Mouse (Mus musculus) MEL (cell line): ENCODE results near the gene D430041D05Rik. TPM values are rescaled to one million over a fixed set of nuclear protein-coding genes. Genes with fewer than 3 reads are reported as not detected.
"Not testable (repeated sequence)": the region's sequence is repeated elsewhere in the genome, so short reads cannot be mapped to it uniquely, and the experiment has no call there.

Source experiments
- DNase-seq: peaks from one replicate; pipeline ENCODE4 v3.0.0; 2011; ENCODE audit warnings: low read depth, low spot score
- H3K27ac ChIP-seq: 2 replicates; pipeline ENCODE4 v1.5.1; 2012; ENCODE audit warnings: low read depth, mild to moderate bottlenecking, control low read depth, low read length, moderate library complexity; ENCODE audit not compliant: control insufficient read depth
- H3K27me3 ChIP-seq, 2 experiments: fragments of 150-350 bp in 1 of 2; sonication (generic) in 1 of 2; 2 replicates each; pipeline ENCODE4 v1.6.1; 2012; ENCODE audit warnings: low read length in 2 of 2, mild to moderate bottlenecking in 2 of 2, improper control_type of control experiment in 1 of 2, moderate library complexity in 1 of 2; ENCODE audit not compliant: insufficient read depth in 2 of 2, control insufficient read depth in 1 of 2
- H3K36me3 ChIP-seq, 2 experiments: 2 replicates each; pipeline ENCODE4 v1.6.1; 2012 to 2014; ENCODE audit warnings: low read length in 2 of 2, improper control_type of control experiment in 1 of 2, inconsistent platforms in 1 of 2, mild to moderate bottlenecking in 1 of 2; ENCODE audit not compliant: insufficient read depth in 2 of 2, control insufficient read depth in 1 of 2
- H3K4me1 ChIP-seq, 2 experiments: fragments of 150-350 bp in 1 of 2; sonication (generic) in 1 of 2; 2 replicates each; pipeline ENCODE4 v1.6.1; 2012; ENCODE audit warnings: low read length in 2 of 2, improper control_type of control experiment in 1 of 2, mild to moderate bottlenecking in 1 of 2; ENCODE audit not compliant: insufficient read depth in 2 of 2, control insufficient read depth in 1 of 2
- H3K4me3 ChIP-seq, 2 experiments: fragments of 150-350 bp in 1 of 2; sonication (generic) in 1 of 2; 2 replicates each; pipeline ENCODE4 v1.5.1; 2012; ENCODE audit warnings: low read depth in 2 of 2, low read length in 2 of 2, mild to moderate bottlenecking in 2 of 2, moderate library complexity in 2 of 2, control low read depth in 1 of 2, improper control_type of control experiment in 1 of 2; ENCODE audit not compliant: control insufficient read depth in 1 of 2, insufficient read depth in 1 of 2
- H3K79me2 ChIP-seq: 2 replicates; pipeline ENCODE4 v1.6.1; 2012; ENCODE audit warnings: mild to moderate bottlenecking, low read length, moderate library complexity; ENCODE audit not compliant: control insufficient read depth, poor library complexity, insufficient read depth
- H3K9ac ChIP-seq: 2 replicates; pipeline ENCODE4 v1.6.1; 2012; ENCODE audit warnings: low read depth, mild to moderate bottlenecking, control low read depth, low read length, moderate library complexity; ENCODE audit not compliant: control insufficient read depth, poor library complexity, severe bottlenecking
- H3K9me3 ChIP-seq: fragments of 150-350 bp; sonication (generic); replicated peaks from 2 replicates; pipeline ENCODE4 v1.6.1; 2012; ENCODE audit warnings: mild to moderate bottlenecking, low read length, improper control_type of control experiment, moderate library complexity; ENCODE audit not compliant: insufficient read depth
- CHD1 ChIP-seq: IDR thresholded peaks from 2 replicates; pipeline ENCODE4 v1.6.1; 2012; ENCODE audit warnings: low read depth, mild to moderate bottlenecking, inconsistent platforms, low read length, improper control_type of control experiment
- CHD2 ChIP-seq: IDR thresholded peaks from 2 replicates; pipeline ENCODE4 v1.6.1; 2011; ENCODE audit warnings: low read length, improper control_type of control experiment
- CTCF ChIP-seq, 3 experiments: IDR thresholded peaks in 2 of 3; conservative IDR thresholded peaks in 1 of 3; 2 replicates each; pipeline ENCODE4 v1.5.1; 2011 to 2012; ENCODE audit warnings: low read length in 3 of 3, low read depth in 2 of 3, mild to moderate bottlenecking in 2 of 3, improper control_type of control experiment in 1 of 3, inconsistent platforms in 1 of 3, mixed read lengths in 1 of 3, moderate library complexity in 1 of 3; ENCODE audit not compliant: control insufficient read depth in 1 of 3, insufficient read depth in 1 of 3, poor library complexity in 1 of 3, severe bottlenecking in 1 of 3
- E2F4 ChIP-seq: IDR thresholded peaks from 2 replicates; pipeline ENCODE4 v1.6.1; 2011; ENCODE audit warnings: low read depth, low read length, improper control_type of control experiment, borderline replicate concordance
- JUND ChIP-seq: IDR thresholded peaks from 2 replicates; pipeline ENCODE4 v1.6.1; 2011; ENCODE audit warnings: low read depth, mild to moderate bottlenecking, improper control_type of control experiment, low read length
- MAFK ChIP-seq: IDR thresholded peaks from 2 replicates; pipeline ENCODE4 v1.6.1; 2011; ENCODE audit warnings: low read depth, mild to moderate bottlenecking, low read length, improper control_type of control experiment, borderline replicate concordance
- MAZ ChIP-seq: IDR thresholded peaks from 2 replicates; pipeline ENCODE4 v1.6.1; 2012; ENCODE audit warnings: low read depth, mild to moderate bottlenecking, inconsistent platforms, low read length, improper control_type of control experiment
- MYB ChIP-seq: IDR thresholded peaks from 2 replicates; pipeline ENCODE4 v1.6.1; 2011; ENCODE audit warnings: mild to moderate bottlenecking, low read depth, low read length, improper control_type of control experiment
- NELFE ChIP-seq: IDR thresholded peaks from 2 replicates; pipeline ENCODE4 v1.6.1; 2011; ENCODE audit warnings: low read depth, low read length, improper control_type of control experiment
- POLR2A ChIP-seq, 2 experiments: IDR thresholded peaks; 2 replicates each; pipeline ENCODE4 v1.6.1; 2011 to 2012; ENCODE audit warnings: low read length in 2 of 2, mild to moderate bottlenecking in 2 of 2, control low read depth in 1 of 2, improper control_type of control experiment in 1 of 2, low read depth in 1 of 2, moderate library complexity in 1 of 2; ENCODE audit not compliant: control insufficient read depth in 1 of 2, insufficient read depth in 1 of 2, poor library complexity in 1 of 2
- SIN3A ChIP-seq: IDR thresholded peaks from 2 replicates; pipeline ENCODE4 v1.6.1; 2012; ENCODE audit warnings: low read length, improper control_type of control experiment, inconsistent platforms
- SMC3 ChIP-seq: IDR thresholded peaks from 2 replicates; pipeline ENCODE4 v1.6.1; 2011; ENCODE audit warnings: low read depth, low read length, improper control_type of control experiment
- TAL1 ChIP-seq: IDR thresholded peaks from 2 replicates; pipeline ENCODE4 v1.6.1; 2012; ENCODE audit warnings: mild to moderate bottlenecking, inconsistent platforms, low read length, moderate library complexity, mixed read lengths
- TBP ChIP-seq: IDR thresholded peaks from 2 replicates; pipeline ENCODE4 v1.8.0; 2011; ENCODE audit warnings: low read depth, low read length, improper control_type of control experiment
- TCF12 ChIP-seq: IDR thresholded peaks from 2 replicates; pipeline ENCODE4 v1.6.1; 2014; ENCODE audit warnings: low read depth, mild to moderate bottlenecking, inconsistent platforms, low read length, improper control_type of control experiment, moderate library complexity
- USF2 ChIP-seq, 2 experiments: IDR thresholded peaks; 2 replicates each; pipeline ENCODE4 v1.6.1; 2011 to 2012; ENCODE audit warnings: improper control_type of control experiment in 2 of 2, low read length in 2 of 2, borderline replicate concordance in 1 of 2, inconsistent platforms in 1 of 2, low read depth in 1 of 2, mild to moderate bottlenecking in 1 of 2; ENCODE audit not compliant: insufficient read depth in 1 of 2
- ZC3H11A ChIP-seq: IDR thresholded peaks from 2 replicates; pipeline ENCODE4 v1.6.1; 2012; ENCODE audit warnings: low read depth, mild to moderate bottlenecking, inconsistent platforms, low read length, improper control_type of control experiment
- ZNF384 ChIP-seq: IDR thresholded peaks from 2 replicates; pipeline ENCODE4 v1.6.1; 2012; ENCODE audit warnings: low read depth, mild to moderate bottlenecking, inconsistent platforms, low read length, improper control_type of control experiment
- polyA plus RNA-seq, 2 experiments: library from polyadenylated mRNA; stranded (reverse) in 1 of 2; unstranded in 1 of 2; fragments of >175 nt in 1 of 2; fragments of >200 nt in 1 of 2; gene quantifications; 2 replicates each; pipeline versions ENCODE4 v1.2.1 to v1.2.4; 2012; ENCODE audit warnings: low replicate concordance in 2 of 2, low read depth in 1 of 2; ENCODE audit not compliant: insufficient read length in 2 of 2, insufficient read depth in 1 of 2, missing spikeins in 1 of 2
- total RNA-seq: library from RNA; depleted of rRNA; stranded (reverse); fragments of 300-350 nt; gene quantifications from 2 replicates; pipeline ENCODE4 v1.2.3, GENCODE M21; 2012

The D430041D05Rik gene
- total and polyA plus RNA-seq, 3 experiments, result 0.46 to 1.1 TPM; not detected in 1

GRCm38 (mm10) chr2:104110031-104110430 lies 300.8 kb downstream of the D430041D05Rik start:
- Histone ChIP-seq H3K9me3 (no peaks in the 10 kb centered on the region), H3K4me3 (no peak overlapping the region), H3K9ac (no peak overlapping the region), H3K4me1 (peaks cover 0 to 15% of the 10 kb centered on the region in 2 experiments; a peak in 2 of 4 replicates), H3K27me3 (no peaks in the 10 kb centered on the region), H3K79me2 (no peaks in the 10 kb centered on the region), H3K36me3 (peaks cover 0 to 6% of the 10 kb centered on the region in 2 experiments; a peak in 2 of 4 replicates), H3K27ac (no peak overlapping the region)
- TF ChIP-seq MYB (no peak), MAZ (no peak), ZC3H11A (no peak), MAFK (no peak), JUND (no peak), CHD1 (no peak), POLR2A (IDR thresholded peaks at IDR 0.05; ENCODE audit: control insufficient read depth in 1 of 2, insufficient read depth in 1 of 2, low read depth in 1 of 2, low read length in 2 of 2, poor library complexity in 1 of 2) (no peak), E2F4 (no peak), USF2 (IDR thresholded peaks at IDR 0.05; ENCODE audit: borderline replicate concordance in 1 of 2, insufficient read depth in 1 of 2, low read depth in 1 of 2, low read length in 2 of 2) (no peak), TBP (no peak), SIN3A (no peak), SMC3 (no peak), ZNF384 (no peak), TCF12 (no peak), CHD2 (no peak), CTCF (IDR thresholded peaks at IDR 0.05 in 2 of 3, conservative IDR thresholded peaks at IDR 0.05 in 1 of 3; ENCODE audit: control insufficient read depth in 1 of 3, insufficient read depth in 1 of 3, low read depth in 2 of 3, low read length in 3 of 3, poor library complexity in 1 of 3, severe bottlenecking in 1 of 3) (no peak), NELFE (no peak)
- peak; percentile 51 for DNase-seq

- Histone ChIP-seq H3K27me3 (no peaks in the 10 kb centered on the region), H3K4me1 (peaks cover 0 to 18% of the 10 kb centered on the region in 2 experiments; a peak in 3 of 4 replicates), H3K27ac (no peak overlapping the region), H3K9me3 (no peaks in the 10 kb centered on the region), H3K36me3 (peaks cover 0 to 7% of the 10 kb centered on the region in 2 experiments; a peak in 2 of 4 replicates), H3K4me3 (no peak overlapping the region), H3K9ac (no peak overlapping the region), H3K79me2 (no peaks in the 10 kb centered on the region)
- TF ChIP-seq TBP (no peak), CHD2 (no peak), TAL1 (no peak), CHD1 (no peak)
- TF ChIP-seq, all 39 proteins: peak for 0
- no peak for DNase-seq
Observed at GRCm38 (mm10) chr2:104109528-104109927, 301.3 kb downstream of the D430041D05Rik start.

DNA sequence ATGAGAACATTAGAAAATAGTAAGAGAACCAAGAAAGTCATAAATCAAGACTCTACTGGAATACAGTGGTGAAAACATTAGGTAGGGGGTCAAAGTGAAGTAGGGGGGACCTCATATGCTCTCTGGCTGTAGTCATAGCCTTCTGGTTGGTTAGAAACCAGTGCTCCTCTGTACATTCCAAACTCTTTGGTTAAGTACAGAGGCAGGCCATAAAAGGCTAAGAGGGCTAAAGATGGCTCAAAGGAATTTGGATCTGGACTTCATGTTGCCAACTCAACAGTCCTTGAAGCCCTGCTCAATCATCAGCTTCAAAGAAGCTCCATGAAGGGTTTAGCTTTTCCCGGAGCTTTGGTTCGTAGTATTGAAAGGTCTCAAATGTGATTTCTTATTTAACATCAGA lies 301.8 kb downstream of the D430041D05Rik start:
- not testable (repeated sequence) for DNase-seq, H3K27ac ChIP-seq
- H3K4me1 ChIP-seq, result peaks cover 0 to 22% of the 10 kb centered on the region in 2 experiments

More for the DNA sequence above, 301.8 kb downstream of the D430041D05Rik start:
- not testable (repeated sequence) for H3K9ac ChIP-seq, H3K27me3 ChIP-seq, H3K79me2 ChIP-seq, H3K36me3 ChIP-seq, H3K9me3 ChIP-seq, H3K4me3 ChIP-seq
